Mouse (Mus musculus) brain, adult 10 weeks (tissue): Measurements from ENCODE around the gene Fign. TPM values are rescaled to one million over a fixed set of nuclear protein-coding genes. Genes with fewer than 3 reads are reported as not detected.

Experiments
- polyA plus RNA-seq: library from polyadenylated mRNA; stranded (reverse); fragments of 350-450 nt; fragmentation: Illumina TruSeq; extraction: RNeasy Lipid Tissue Mini Kit (QIAGEN cat#74804); gene quantifications from one replicate; pipeline ENCODE4 v1.2.3, GENCODE M21; 2015; ENCODE audit warnings: low read depth, low replicate concordance

The Fign gene
- 1.6 TPM for polyA plus RNA-seq

DNA sequence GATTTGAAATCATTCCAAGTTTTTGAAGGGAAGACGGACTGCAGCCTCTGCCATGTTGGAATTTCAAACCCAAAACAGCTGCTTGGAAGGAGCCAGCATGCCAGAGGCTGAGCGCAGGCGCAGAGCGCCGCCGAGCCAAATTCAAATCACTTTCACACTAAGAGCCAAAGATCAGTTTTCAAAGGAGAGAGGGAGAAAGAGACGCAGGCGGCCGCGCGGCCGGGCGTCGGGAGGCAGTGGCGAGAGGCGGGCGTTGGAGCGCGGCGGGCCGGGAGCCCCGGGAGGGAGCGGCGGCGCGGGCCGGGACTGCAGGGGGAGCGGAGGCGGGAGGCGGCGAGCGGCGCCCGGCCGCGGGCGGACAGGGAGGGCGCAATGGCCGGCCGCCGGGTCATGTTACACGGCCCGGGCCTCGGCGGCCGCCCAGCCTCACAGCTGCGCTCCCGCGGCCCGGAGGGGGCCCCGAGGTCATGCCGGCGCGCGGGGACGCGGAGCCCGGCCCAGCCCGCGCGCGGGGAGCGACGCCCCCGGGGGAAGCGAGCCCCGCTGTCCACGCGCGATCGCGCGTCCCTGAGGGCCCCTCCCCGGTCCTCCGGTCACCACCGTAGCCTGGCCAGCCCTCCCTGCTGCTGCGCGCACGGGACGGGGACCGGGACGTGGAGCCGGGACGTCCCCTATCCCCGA is at the start of gene Fign:
Gene Fign, minus strand, starts transcription at position 102 of the 681 bp plus-strand sequence.

